Mouse (Mus musculus) midbrain, embryonic 10.5 days (tissue): ENCODE measurements around the gene Olfr695. TPM values are rescaled to one million over a fixed set of nuclear protein-coding genes. Genes with fewer than 3 reads are reported as not detected.
"Not testable (repeated sequence)": the region's sequence is repeated elsewhere in the genome, so short reads cannot be mapped to it uniquely, and the experiment has no call there.

Experiments used
- DNase-seq: peaks from one replicate; pipeline ENCODE4 v3.0.0-alpha.2; 2017; ENCODE audit warnings: low spot score
- H3K27ac ChIP-seq: fragments of 300-500 bp; sonication (generic); replicated peaks from 2 replicates; pipeline ENCODE4 v1.5.1; 2016; ENCODE audit warnings: mild to moderate bottlenecking
- H3K27me3 ChIP-seq: fragments of 300-500 bp; sonication (generic); 2 replicates; pipeline ENCODE4 v1.6.1; 2016; ENCODE audit warnings: low read depth, mild to moderate bottlenecking; ENCODE audit not compliant: poor library complexity, severe bottlenecking
- H3K36me3 ChIP-seq: fragments of 300-500 bp; sonication (generic); 2 replicates; pipeline ENCODE4 v1.6.1; 2016; ENCODE audit warnings: mild to moderate bottlenecking, moderate library complexity
- H3K4me1 ChIP-seq: fragments of 300-500 bp; sonication (generic); 2 replicates; pipeline ENCODE4 v1.6.1; 2016
- H3K4me3 ChIP-seq: fragments of 300-500 bp; sonication (generic); 2 replicates; pipeline ENCODE4 v1.5.1; 2016; ENCODE audit warnings: mild to moderate bottlenecking, moderate library complexity
- H3K9me3 ChIP-seq: fragments of 300-500 bp; sonication (generic); replicated peaks from 2 replicates; pipeline ENCODE4 v1.6.1; 2016; ENCODE audit warnings: mild to moderate bottlenecking
- WGBS: fragments of 180-500 bp; shearing (Covaris S2); methylation state at CpG from one replicate; pipeline ENCODE4 v1.1.7; 2016; 5-methylcytosine and 5-hydroxymethylcytosine counted together
- polyA plus RNA-seq: library from polyadenylated mRNA; unstranded; fragments of >200 nt; fragmentation: Nextera tagmentation; extraction: Ambion mirVana; gene quantifications from 2 replicates; pipeline ENCODE4 v1.2.1, GENCODE M21; 2016

Gene Olfr695
- polyA plus RNA-seq = not detected in 2 replicates

DNA sequence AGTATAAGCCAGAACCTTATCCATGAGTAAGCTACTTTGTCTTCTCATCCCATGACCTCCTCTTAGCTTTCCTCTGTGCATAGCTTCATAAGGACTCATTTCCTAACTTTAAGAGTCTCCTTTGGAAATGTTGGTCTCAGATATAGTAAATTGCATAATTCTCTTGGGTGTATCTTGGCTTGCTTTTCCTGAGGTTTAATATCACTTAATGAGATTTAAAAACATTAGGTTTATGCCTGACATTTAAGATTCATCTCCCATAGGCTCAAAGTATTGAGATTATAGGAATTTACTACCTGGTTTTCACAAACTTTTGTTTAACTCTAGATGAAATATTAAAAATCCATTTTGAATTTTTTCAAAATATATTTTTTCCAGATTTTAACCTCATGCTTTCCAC is at the start of gene Olfr695:
Olfr695 (minus strand) TSS at position 101 of the 400 bp plus-strand sequence.
- no peaks in the 10 kb centered on the region for H3K27me3 ChIP-seq
- no peak within 1 kb of the TSS for H3K27ac ChIP-seq
- H3K4me1 ChIP-seq = no peaks in the 10 kb centered on the region
- no peak within 1 kb of the TSS for H3K4me3 ChIP-seq
- no peak for DNase-seq
- no peaks in the 10 kb centered on the region for H3K36me3 ChIP-seq
- no peaks in the 10 kb centered on the region for H3K9me3 ChIP-seq

DNA sequence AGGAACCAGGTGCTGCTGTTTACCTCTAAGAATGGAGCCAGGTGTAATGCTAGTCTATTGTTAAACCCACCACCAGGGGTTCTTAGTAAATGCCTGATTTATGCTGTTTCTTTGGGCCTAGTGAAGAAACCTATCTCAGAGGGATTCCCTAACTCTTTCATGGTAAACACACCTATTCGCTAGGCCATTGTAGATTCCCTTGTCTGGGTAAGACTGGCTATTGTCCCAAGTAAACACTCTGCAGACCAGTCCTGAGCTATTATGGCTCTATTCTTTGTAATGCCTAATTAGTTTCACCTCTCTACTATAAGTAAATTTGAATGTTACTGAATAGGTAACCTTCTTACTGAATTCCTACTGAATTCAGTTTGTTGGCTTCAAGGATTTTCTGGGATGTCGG is 44.8 kb upstream of the Olfr695 start:
- WGBS = 90% methylated on average over 2 of the region's 2 CpGs
- not testable (repeated sequence) for H3K4me3 ChIP-seq, H3K36me3 ChIP-seq, H3K9me3 ChIP-seq, H3K27ac ChIP-seq, H3K27me3 ChIP-seq, H3K4me1 ChIP-seq, DNase-seq

DNA sequence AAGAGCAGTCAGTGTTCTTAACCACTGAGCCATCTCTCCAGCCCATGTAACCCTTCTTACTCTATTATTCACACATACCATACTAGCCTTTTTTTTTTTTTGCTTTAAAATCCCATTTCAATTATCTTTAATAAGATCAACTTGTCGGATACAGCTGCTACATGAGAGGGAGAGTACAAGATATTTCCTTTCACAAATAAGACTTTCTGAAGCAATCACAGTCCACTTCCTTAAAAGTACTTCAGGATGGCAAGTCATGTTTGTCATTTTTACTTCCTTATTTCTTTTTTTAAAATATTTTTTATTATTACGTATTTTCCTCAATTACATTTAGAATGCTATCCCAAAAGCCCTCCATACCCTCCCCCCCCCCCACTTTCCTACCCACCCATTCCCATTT is 42.6 kb upstream of the Olfr695 start:
- no peak overlapping the region for H3K27ac ChIP-seq
- DNase-seq = no peak
- no peak overlapping the region for H3K4me3 ChIP-seq
- H3K9me3 ChIP-seq = peaks cover 7% of the 10 kb centered on the region; the same call in 1 of the 2 replicates
- no peaks in the 10 kb centered on the region for H3K4me1 ChIP-seq
- H3K36me3 ChIP-seq = no peaks in the 10 kb centered on the region
- 93% methylated on average over 2 of the region's 2 CpGs for whole genome bisulfite sequencing
- H3K27me3 ChIP-seq = no peaks in the 10 kb centered on the region

DNA sequence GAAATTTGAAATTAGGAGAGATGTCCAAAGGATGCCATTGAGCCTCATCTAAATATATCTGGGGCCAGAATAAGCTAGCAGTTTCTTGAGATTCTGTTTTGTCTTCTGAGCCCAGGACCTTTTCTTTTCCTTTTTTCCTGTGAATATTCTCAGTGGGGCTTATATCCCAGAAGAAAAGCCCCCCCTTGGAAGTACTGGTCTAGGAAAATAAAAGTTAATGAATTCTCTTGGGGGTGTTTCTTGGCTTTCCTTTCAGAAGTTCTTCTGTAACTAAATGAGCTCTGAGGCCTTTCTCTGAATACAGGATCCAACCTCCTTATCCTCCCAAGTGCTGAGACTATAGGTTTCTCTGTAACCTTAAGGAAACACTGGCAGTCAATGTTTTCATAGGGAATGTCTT is 39.1 kb upstream of the Olfr695 start, which contains the start of gene Olfr698:
Olfr698 (minus strand) TSS at position 101 of the 400 bp plus-strand sequence.
- Histone ChIP-seq H3K4me1 (no peaks in the 10 kb centered on the region), H3K27ac (no peak within 1 kb of the TSS), H3K4me3 (no peak within 1 kb of the TSS), H3K9me3 (no peaks in the 10 kb centered on the region), H3K27me3 (no peaks in the 10 kb centered on the region), H3K36me3 (no peaks in the 10 kb centered on the region)
- no peak for DNase-seq

DNA sequence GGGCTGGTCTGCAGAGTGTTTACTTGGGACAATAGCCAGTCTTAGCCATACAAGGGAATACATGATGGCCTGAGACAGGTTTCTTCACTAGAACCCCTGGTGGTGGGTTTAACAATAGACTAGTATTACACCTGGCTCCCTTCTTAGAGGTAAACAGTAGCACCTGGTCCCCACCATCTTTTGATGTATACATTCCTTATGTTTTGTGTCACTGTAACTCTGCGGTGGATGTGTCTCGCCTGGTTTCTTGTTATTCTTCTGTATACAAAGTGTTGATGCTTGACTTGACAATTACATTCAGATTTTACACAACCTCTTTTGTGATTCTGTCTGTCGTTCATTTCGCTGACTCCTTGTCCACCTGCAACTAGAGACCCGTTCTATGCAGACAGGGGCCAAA is 29.6 kb upstream of the Olfr695 start:
- WGBS = 94% methylated on average over 5 of the region's 5 CpGs
- H3K9me3 ChIP-seq = no peaks in the 10 kb centered on the region
- H3K27ac ChIP-seq = no peak overlapping the region

DNA sequence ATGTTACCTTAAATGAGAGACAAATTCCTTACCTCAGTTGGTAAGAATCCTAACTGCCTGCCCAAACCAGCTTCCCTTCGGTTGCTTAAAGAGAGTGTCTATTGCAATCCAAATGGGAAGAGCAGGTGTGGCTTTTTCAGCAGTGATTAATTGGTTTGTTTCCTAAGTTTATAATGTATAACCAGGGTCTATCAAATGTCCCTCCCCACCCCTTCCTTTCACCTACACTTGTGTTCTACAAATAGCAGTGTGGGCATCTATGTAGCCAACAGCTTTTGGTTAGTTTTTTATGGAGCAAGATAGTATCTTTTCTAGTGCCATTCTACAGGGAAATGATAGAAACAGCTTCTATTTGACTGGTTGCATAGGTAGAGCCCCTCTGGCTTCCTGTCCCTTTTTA is 26.1 kb upstream of the Olfr695 start, which contains the start of gene Olfr697:
Olfr697 (minus strand) TSS at position 101 of the 400 bp plus-strand sequence.
- Histone ChIP-seq H3K27me3 (no peaks in the 10 kb centered on the region), H3K9me3 (no peaks in the 10 kb centered on the region), H3K27ac (no peak within 1 kb of the TSS), H3K36me3 (no peaks in the 10 kb centered on the region), H3K4me3 (no peak within 1 kb of the TSS), H3K4me1 (no peaks in the 10 kb centered on the region)
- WGBS = 92% methylated on average over 1 of the region's 1 CpGs
- DNase-seq = no peak

More for the DNA sequence above, 29.6 kb upstream of the Olfr695 start:
- no peaks in the 10 kb centered on the region for H3K36me3 ChIP-seq
- DNase-seq = no peak
- H3K27me3 ChIP-seq = no peaks in the 10 kb centered on the region
- no peaks in the 10 kb centered on the region for H3K4me1 ChIP-seq
- no peak overlapping the region for H3K4me3 ChIP-seq

DNA sequence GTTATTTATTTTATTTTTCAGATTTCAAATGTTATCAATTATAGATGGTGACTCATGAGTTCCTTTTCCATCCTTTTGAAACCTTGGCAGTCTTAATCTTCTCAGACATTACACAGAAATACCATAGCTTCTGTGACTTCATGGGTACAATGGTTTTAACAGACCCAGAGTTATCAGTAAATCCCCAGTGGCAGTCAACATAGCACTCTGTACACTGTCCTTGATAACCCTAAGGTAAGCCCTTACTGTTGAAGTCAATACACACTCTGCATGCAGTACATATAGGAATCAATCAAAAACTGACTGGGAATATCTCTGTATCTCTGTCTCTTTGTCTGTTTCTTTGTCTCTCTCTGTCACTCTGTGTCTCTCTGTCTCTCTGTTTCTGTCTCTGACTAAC is 20.8 kb upstream of the Olfr695 start:
- no peak for DNase-seq
- no peaks in the 10 kb centered on the region for H3K36me3 ChIP-seq
- H3K4me3 ChIP-seq = no peak overlapping the region
- no peak overlapping the region for H3K27ac ChIP-seq
- H3K4me1 ChIP-seq = no peaks in the 10 kb centered on the region
- H3K27me3 ChIP-seq = no peaks in the 10 kb centered on the region
- H3K9me3 ChIP-seq = no peaks in the 10 kb centered on the region

DNA sequence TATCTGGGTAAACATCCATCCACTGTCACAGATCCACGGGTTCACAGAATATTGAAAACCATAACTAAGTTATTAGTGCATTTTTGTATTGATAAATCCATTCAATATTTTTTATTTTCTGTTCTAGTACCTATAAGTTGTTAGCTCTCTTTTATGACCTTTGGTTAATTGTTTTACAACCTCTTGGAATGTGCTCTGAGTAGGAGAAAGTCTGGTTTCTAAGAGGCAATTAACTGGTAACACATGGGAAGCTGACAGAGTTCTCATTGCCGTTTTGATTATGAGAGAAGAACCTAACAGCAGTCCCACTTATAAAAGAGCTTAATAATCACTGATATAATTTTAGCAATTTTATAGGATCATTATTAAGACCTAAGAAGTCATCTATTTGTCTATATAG is 17.5 kb upstream of the Olfr695 start:
- H3K27ac ChIP-seq = no peak overlapping the region
- DNase-seq = no peak
- H3K27me3 ChIP-seq = no peaks in the 10 kb centered on the region
- H3K36me3 ChIP-seq = no peaks in the 10 kb centered on the region
- H3K4me3 ChIP-seq = no peak overlapping the region
- 89% methylated on average over 2 of the region's 2 CpGs for WGBS
- no peaks in the 10 kb centered on the region for H3K4me1 ChIP-seq
- no peaks in the 10 kb centered on the region for H3K9me3 ChIP-seq

DNA sequence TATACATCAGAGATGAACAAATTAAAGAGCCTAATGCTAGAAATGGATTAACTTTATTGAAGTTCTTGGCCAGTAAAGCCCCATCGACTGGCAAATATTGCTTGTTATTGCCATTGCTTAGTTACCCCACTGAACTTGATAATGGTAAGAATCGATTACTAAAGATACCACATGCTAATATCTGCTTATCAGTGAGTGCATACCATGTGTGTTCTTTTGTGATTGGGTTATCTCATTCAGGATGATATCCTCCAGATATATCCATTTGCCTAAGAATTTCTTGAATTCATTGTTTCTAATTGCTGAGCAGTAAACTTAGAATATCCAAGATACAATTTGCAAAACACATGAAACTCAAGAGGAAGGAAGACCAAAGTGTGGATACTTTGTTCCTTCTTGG is 9.5 kb upstream of the Olfr695 start:
- WGBS = 86% methylated on average over 2 of the region's 2 CpGs
- H3K4me1 ChIP-seq, H3K27me3 ChIP-seq, H3K9me3 ChIP-seq, H3K4me3 ChIP-seq, DNase-seq, H3K36me3 ChIP-seq, H3K27ac ChIP-seq: not testable (repeated sequence)

DNA sequence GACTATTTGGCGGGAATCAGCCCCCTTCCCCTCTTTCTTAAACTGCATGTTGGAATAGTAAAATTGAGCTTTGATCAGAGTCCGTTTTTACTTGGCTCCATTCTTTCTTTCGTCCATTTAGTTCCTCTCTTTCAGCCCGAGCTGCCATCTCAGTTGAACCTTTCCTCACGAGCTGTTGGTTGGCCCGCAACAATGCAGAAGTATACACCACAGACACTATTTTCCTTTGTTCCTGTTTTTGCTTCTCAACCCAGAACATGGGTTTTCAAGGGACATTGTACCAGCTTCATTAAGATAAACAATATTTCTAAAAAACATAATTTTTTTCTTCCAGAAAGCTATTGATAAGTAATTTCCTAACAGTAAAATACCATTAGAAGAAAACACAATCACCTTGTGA is 4.7 kb downstream of the Olfr695 start:
- H3K36me3 ChIP-seq = no peaks in the 10 kb centered on the region
- no peaks in the 10 kb centered on the region for H3K9me3 ChIP-seq
- DNase-seq = no peak
- WGBS = 95% methylated on average over 6 of the region's 6 CpGs
- H3K4me1 ChIP-seq = no peaks in the 10 kb centered on the region
- H3K27me3 ChIP-seq = no peaks in the 10 kb centered on the region
- H3K4me3 ChIP-seq = no peak overlapping the region
- H3K27ac ChIP-seq = no peak overlapping the region

DNA sequence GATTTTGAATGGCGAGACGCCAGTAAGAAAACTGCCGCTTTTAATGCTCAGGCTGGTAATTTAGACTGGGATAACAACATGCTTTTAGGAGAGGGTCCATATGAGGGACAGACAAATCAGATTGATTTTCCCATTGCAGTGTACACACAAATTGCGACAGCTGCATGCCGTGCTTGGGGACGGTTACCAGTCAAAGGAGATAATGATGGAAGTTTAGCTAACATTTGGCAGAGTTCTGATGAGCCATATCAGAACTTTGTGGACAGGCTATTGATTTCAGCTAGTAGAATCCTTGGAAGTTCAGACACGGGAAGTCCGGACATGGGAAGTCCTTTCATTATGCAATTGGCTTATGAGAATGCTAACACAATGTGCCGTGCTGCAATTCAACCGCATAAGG is 8.5 kb downstream of the Olfr695 start:
- H3K27me3 ChIP-seq, H3K4me1 ChIP-seq, H3K4me3 ChIP-seq, H3K9me3 ChIP-seq, DNase-seq, H3K36me3 ChIP-seq, H3K27ac ChIP-seq: not testable (repeated sequence)
- 89% methylated on average over 10 of the region's 10 CpGs for WGBS

DNA sequence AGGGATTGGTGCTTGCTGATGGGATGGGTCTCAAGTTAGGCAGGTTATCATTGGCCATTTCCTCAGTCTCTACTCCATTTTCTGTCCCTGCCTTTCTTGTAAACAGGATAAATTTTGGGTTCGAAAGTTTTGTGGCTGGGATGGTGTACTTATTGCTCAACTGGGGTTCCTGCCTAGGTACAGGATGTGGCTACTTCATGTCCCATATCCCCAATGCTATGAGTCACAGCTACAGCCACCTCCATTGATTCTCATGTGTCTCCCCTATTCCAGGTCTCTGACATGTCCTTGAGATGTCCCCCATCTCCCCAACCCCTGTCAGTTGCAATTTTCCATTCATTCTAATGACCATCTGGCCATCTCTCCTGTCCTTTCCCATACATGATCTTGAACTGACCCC is 19.3 kb downstream of the Olfr695 start:
- DNase-seq = no peak
- WGBS = 90% methylated on average over 1 of the region's 1 CpGs
- Histone ChIP-seq H3K9me3 (peaks cover 7% of the 10 kb centered on the region), H3K27me3 (no peaks in the 10 kb centered on the region), H3K27ac (no peak overlapping the region), H3K4me3 (no peak overlapping the region), H3K36me3 (no peaks in the 10 kb centered on the region), H3K4me1 (no peaks in the 10 kb centered on the region)

DNA sequence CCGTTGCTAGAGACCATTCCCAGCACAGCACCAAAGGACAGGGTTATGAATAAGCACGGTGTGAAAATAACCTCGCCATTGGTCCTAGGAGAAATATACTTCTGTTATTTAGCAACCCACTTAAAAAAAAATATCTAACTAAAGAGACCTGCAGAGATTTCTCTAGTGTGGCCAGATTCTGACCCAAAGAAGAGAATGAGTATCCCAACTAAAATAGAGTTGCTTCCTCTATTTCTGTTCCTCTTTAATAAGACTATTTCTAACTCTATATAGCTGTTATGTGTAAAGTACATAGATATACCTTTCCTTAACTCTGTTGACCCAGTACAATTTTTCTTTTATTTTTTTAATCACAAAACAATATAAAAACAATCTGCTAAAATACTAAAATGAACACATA is 23.2 kb downstream of the Olfr695 start:
- no peaks in the 10 kb centered on the region for H3K36me3 ChIP-seq
- H3K4me3 ChIP-seq = no peak overlapping the region
- no peaks in the 10 kb centered on the region for H3K9me3 ChIP-seq
- H3K27ac ChIP-seq = no peak overlapping the region
- no peaks in the 10 kb centered on the region for H3K27me3 ChIP-seq
- WGBS = 88% methylated on average over 3 of the region's 3 CpGs
- no peaks in the 10 kb centered on the region for H3K4me1 ChIP-seq
- no peak for DNase-seq

DNA sequence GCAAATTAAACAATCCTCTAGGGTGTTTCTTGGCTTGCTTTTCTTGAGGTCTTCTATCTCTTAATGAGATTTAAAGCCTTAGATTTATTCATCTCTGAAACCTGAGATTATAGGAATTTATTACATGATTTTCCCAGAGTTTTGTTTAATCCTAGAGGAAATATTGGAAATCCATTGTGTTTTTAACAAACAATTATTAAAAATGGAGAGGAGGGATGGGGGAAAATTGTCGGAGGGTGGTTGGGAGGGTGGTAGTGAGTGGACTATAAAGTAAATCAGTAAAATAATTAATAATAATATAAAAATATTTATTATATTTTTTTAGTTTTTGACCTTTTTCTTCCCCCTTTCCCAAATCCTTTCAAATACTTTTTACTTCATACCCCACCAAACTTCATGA is 24.5 kb downstream of the Olfr695 start, which contains the start of gene Olfr694:
Olfr694 (minus strand) TSS at position 101 of the 400 bp plus-strand sequence.
- Histone ChIP-seq H3K27me3 (no peaks in the 10 kb centered on the region), H3K4me1 (no peaks in the 10 kb centered on the region), H3K27ac (no peak within 1 kb of the TSS), H3K9me3 (no peaks in the 10 kb centered on the region), H3K4me3 (no peak within 1 kb of the TSS), H3K36me3 (no peaks in the 10 kb centered on the region)
- WGBS = 90% methylated on average over 1 of the region's 1 CpGs
- no peak for DNase-seq
